Mouse (Mus musculus) yolk sac, embryonic 10.5 days (tissue): Measurements from ENCODE around the gene Spem2.
A peak's percentile ranks its signal among the peaks of the same experiment; 100 is the strongest.

Source experiments
- DNase-seq: peaks from one replicate; pipeline ENCODE4 v3.0.0-alpha.2; 2017; ENCODE audit warnings: low spot score

The Spem2 gene

GRCm38 (mm10) chr11:69835326-69835965 lies 17.2 kb upstream of the Spem2 start:
- DNase-seq = no peak

GRCm38 (mm10) chr11:69834001-69834549 lies 15.8 kb upstream of the Spem2 start:
- peak; percentile 22 for DNase-seq

- DNase-seq = no peak
These were observed 15.3 kb upstream of the Spem2 start for GRCm38 (mm10) chr11:69833554-69833953.

GRCm38 (mm10) chr11:69828832-69829231 lies 10.6 kb upstream of the Spem2 start:
- no peak for DNase-seq

- no peak for DNase-seq
These were observed 5.2 kb upstream of the Spem2 start for GRCm38 (mm10) chr11:69823456-69823855.

GRCm38 (mm10) chr11:69822080-69822479 lies 3.8 kb upstream of the Spem2 start, which contains the start of gene Spem1:
Gene Spem1, minus strand, starts transcription at chr11:69822180.
- DNase-seq = no peak

- DNase-seq = no peak
These were observed 606 bp upstream of the Spem2 start for GRCm38 (mm10) chr11:69818871-69819270.

GRCm38 (mm10) chr11:69816520-69816919 lies 1.7 kb downstream of the Spem2 start:
- no peak for DNase-seq

GRCm38 (mm10) chr11:69815155-69815554 lies 3.1 kb downstream of the Spem2 start, which contains the start of gene Gm39566:
Gene Gm39566, minus strand, starts transcription at chr11:69815298.
- no peak for DNase-seq

GRCm38 (mm10) chr11:69810280-69810679 lies 8.0 kb downstream of the Spem2 start:
- DNase-seq = no peak

GRCm38 (mm10) chr11:69807641-69808040 lies 10.6 kb downstream of the Spem2 start:
- DNase-seq = no peak

GRCm38 (mm10) chr11:69806378-69806777 lies 11.9 kb downstream of the Spem2 start:
- no peak for DNase-seq

GRCm38 (mm10) chr11:69804972-69805909 lies 13.0 kb downstream of the Spem2 start, which contains the start of gene Tmem102:
Gene Tmem102, minus strand, starts transcription at chr11:69805624.
- peak; percentile 63 for DNase-seq

- DNase-seq = no peak
These were observed 13.7 kb downstream of the Spem2 start for GRCm38 (mm10) chr11:69804652-69804940.

GRCm38 (mm10) chr11:69803786-69804651 lies 14.2 kb downstream of the Spem2 start:
- DNase-seq = peak; percentile 75

- no peak for DNase-seq
These were observed 14.9 kb downstream of the Spem2 start for GRCm38 (mm10) chr11:69803328-69803727.

- peak; percentile 83 for DNase-seq
These were observed 15.6 kb downstream of the Spem2 start for GRCm38 (mm10) chr11:69802648-69803105.

- no peak for DNase-seq
These were observed 16.8 kb downstream of the Spem2 start, which contains the start of gene Fgf11 for GRCm38 (mm10) chr11:69801379-69801977. Gene Fgf11, minus strand, starts transcription at chr11:69801857.

- peak; percentile 73 for DNase-seq
These were observed 17.7 kb downstream of the Spem2 start for GRCm38 (mm10) chr11:69800392-69801197.

GRCm38 (mm10) chr11:69800138-69800391 lies 18.2 kb downstream of the Spem2 start:
- no peak for DNase-seq
